Mouse (Mus musculus): ENCODE measurements around the gene Rhox3f. TPM values are rescaled to one million over a fixed set of nuclear protein-coding genes. Genes with fewer than 3 reads are reported as not detected.
"Not testable (repeated sequence)": the region's sequence is repeated elsewhere in the genome, so short reads cannot be mapped to it uniquely, and the experiment has no call there.

The Rhox3f gene
- not detected in 2 replicates for polyA plus RNA-seq (2014; fragmentation: Nextera tagmentation; extraction: Ambion mirVana)

- H3K4me2 ChIP-seq (ENCODE audit: low read depth); H3K27me3 ChIP-seq (ENCODE audit: control insufficient read depth, insufficient read depth, low read length); ATAC-seq (ENCODE audit: insufficient read depth, low FRiP score, low TSS enrichment); H3K27ac ChIP-seq (ENCODE audit: low read depth, low read length); H3K9me3 ChIP-seq (ENCODE audit: control insufficient read depth, low read length); H3K4me3 ChIP-seq (ENCODE audit: low read depth, low read length); H3K4me1 ChIP-seq (ENCODE audit: control insufficient read depth, insufficient read depth, low read length); DNase-seq (ENCODE audit: low spot score); H3K36me3 ChIP-seq (ENCODE audit: control insufficient read depth, insufficient read depth, low read length); H3K9ac ChIP-seq (ENCODE audit: low read length): not testable (repeated sequence)
Observed at GRCm38 (mm10) chrX:37580692-37581091, at the start of gene Rhox3f. Gene Rhox3f (plus strand): TSS chrX:37580992.

- DNase-seq (ENCODE audit: low spot score); H3K27me3 ChIP-seq (ENCODE audit: control insufficient read depth, insufficient read depth, low read length); H3K36me3 ChIP-seq (ENCODE audit: control insufficient read depth, insufficient read depth, low read length); H3K9ac ChIP-seq (ENCODE audit: low read length); H3K4me2 ChIP-seq (ENCODE audit: low read depth); H3K4me1 ChIP-seq (ENCODE audit: control insufficient read depth, insufficient read depth, low read length); H3K9me3 ChIP-seq (ENCODE audit: control insufficient read depth, low read length); H3K27ac ChIP-seq (ENCODE audit: low read depth, low read length); H3K4me3 ChIP-seq (ENCODE audit: low read depth, low read length); ATAC-seq (ENCODE audit: insufficient read depth, low FRiP score, low TSS enrichment): not testable (repeated sequence)
- WGBS, result no CpG with 5 or more reads among the region's 4 CpGs
Observed at GRCm38 (mm10) chrX:37541719-37542118, 39.1 kb upstream of the Rhox3f start, which contains the start of gene Rhox3e. Gene Rhox3e (plus strand): TSS chrX:37542019.

- H3K4me2 ChIP-seq (ENCODE audit: low read depth); ATAC-seq (ENCODE audit: insufficient read depth, low FRiP score, low TSS enrichment); H3K36me3 ChIP-seq (ENCODE audit: control insufficient read depth, insufficient read depth, low read length); H3K9ac ChIP-seq (ENCODE audit: low read length); H3K4me1 ChIP-seq (ENCODE audit: control insufficient read depth, insufficient read depth, low read length); H3K27ac ChIP-seq (ENCODE audit: low read depth, low read length); DNase-seq (ENCODE audit: low spot score); H3K4me3 ChIP-seq (ENCODE audit: low read depth, low read length); H3K9me3 ChIP-seq (ENCODE audit: control insufficient read depth, low read length); H3K27me3 ChIP-seq (ENCODE audit: control insufficient read depth, insufficient read depth, low read length): not testable (repeated sequence)
- WGBS, result 86% methylated on average over 10 of the region's 18 CpGs
Observed at GRCm38 (mm10) chrX:37557112-37557511, 23.7 kb upstream of the Rhox3f start, which contains the start of gene Rhox4e. Gene Rhox4e (plus strand): TSS chrX:37557412.

- H3K9me3 ChIP-seq (ENCODE audit: control insufficient read depth, low read length); H3K36me3 ChIP-seq (ENCODE audit: control insufficient read depth, insufficient read depth, low read length); H3K27ac ChIP-seq (ENCODE audit: low read depth, low read length); H3K4me2 ChIP-seq (ENCODE audit: low read depth); H3K4me3 ChIP-seq (ENCODE audit: low read depth, low read length); H3K9ac ChIP-seq (ENCODE audit: low read length); ATAC-seq (ENCODE audit: insufficient read depth, low FRiP score, low TSS enrichment); H3K27me3 ChIP-seq (ENCODE audit: control insufficient read depth, insufficient read depth, low read length); DNase-seq (ENCODE audit: low spot score); H3K4me1 ChIP-seq (ENCODE audit: control insufficient read depth, insufficient read depth, low read length): not testable (repeated sequence)
- WGBS, result 92% methylated on average over 5 of the region's 8 CpGs
Observed at GRCm38 (mm10) chrX:37571105-37571504, 9.7 kb upstream of the Rhox3f start, which contains the start of gene Rhox2f. Gene Rhox2f (plus strand): TSS chrX:37571405.

- not testable (repeated sequence) for H3K27me3 ChIP-seq (ENCODE audit: control insufficient read depth, insufficient read depth, low read length); DNase-seq (ENCODE audit: low spot score); H3K4me3 ChIP-seq (ENCODE audit: low read depth, low read length); H3K9me3 ChIP-seq (ENCODE audit: control insufficient read depth, low read length); H3K4me2 ChIP-seq (ENCODE audit: low read depth); H3K36me3 ChIP-seq (ENCODE audit: control insufficient read depth, insufficient read depth, low read length); H3K4me1 ChIP-seq (ENCODE audit: control insufficient read depth, insufficient read depth, low read length); H3K9ac ChIP-seq (ENCODE audit: low read length); H3K27ac ChIP-seq (ENCODE audit: low read depth, low read length); ATAC-seq (ENCODE audit: insufficient read depth, low FRiP score, low TSS enrichment)
- WGBS, result 74% methylated on average over 2 of the region's 2 CpGs
Observed at GRCm38 (mm10) chrX:37572638-37573037, 8.2 kb upstream of the Rhox3f start.

GRCm38 (mm10) chrX:37607604-37608003 is 26.8 kb downstream of the Rhox3f start, which contains the start of gene Rhox4f:
Gene Rhox4f (minus strand): TSS chrX:37607704.
- H3K27me3 ChIP-seq (ENCODE audit: control insufficient read depth, insufficient read depth, low read length); H3K4me2 ChIP-seq (ENCODE audit: low read depth); ATAC-seq (ENCODE audit: insufficient read depth, low FRiP score, low TSS enrichment); H3K9me3 ChIP-seq (ENCODE audit: control insufficient read depth, low read length); H3K36me3 ChIP-seq (ENCODE audit: control insufficient read depth, insufficient read depth, low read length); H3K4me1 ChIP-seq (ENCODE audit: control insufficient read depth, insufficient read depth, low read length); H3K4me3 ChIP-seq (ENCODE audit: low read depth, low read length); DNase-seq (ENCODE audit: low spot score); H3K9ac ChIP-seq (ENCODE audit: low read length); H3K27ac ChIP-seq (ENCODE audit: low read depth, low read length): not testable (repeated sequence)
- 94% methylated on average over 14 of the region's 19 CpGs for WGBS

GRCm38 (mm10) chrX:37628512-37628911 is 47.7 kb downstream of the Rhox3f start, which contains the start of gene Rhox3g:
Gene Rhox3g (minus strand): TSS chrX:37628612.
- not testable (repeated sequence) for H3K9me3 ChIP-seq (ENCODE audit: control insufficient read depth, low read length); DNase-seq (ENCODE audit: low spot score); H3K4me2 ChIP-seq (ENCODE audit: low read depth); H3K4me1 ChIP-seq (ENCODE audit: control insufficient read depth, insufficient read depth, low read length); H3K9ac ChIP-seq (ENCODE audit: low read length); H3K36me3 ChIP-seq (ENCODE audit: control insufficient read depth, insufficient read depth, low read length); H3K27ac ChIP-seq (ENCODE audit: low read depth, low read length); H3K4me3 ChIP-seq (ENCODE audit: low read depth, low read length); ATAC-seq (ENCODE audit: insufficient read depth, low FRiP score, low TSS enrichment); H3K27me3 ChIP-seq (ENCODE audit: control insufficient read depth, insufficient read depth, low read length)
- 90% methylated on average over 2 of the region's 2 CpGs for WGBS

Other genes with a start within 250 kb of the Rhox3f start
- gene Rhox3a2, start 201.0 kb upstream of the Rhox3f start, polyA plus RNA-seq (2014; fragmentation: Nextera tagmentation; extraction: Ambion mirVana), result not detected in 2 replicates
- not detected in 2 replicates for gene Rhox4a2, start 190.1 kb upstream of the Rhox3f start, polyA plus RNA-seq (2014; fragmentation: Nextera tagmentation; extraction: Ambion mirVana)
- gene Rhox2b, start 168.9 kb upstream of the Rhox3f start, polyA plus RNA-seq (2014; fragmentation: Nextera tagmentation; extraction: Ambion mirVana), result not detected in 2 replicates
- not detected in 2 replicates for gene Rhox4b, start 148.5 kb upstream of the Rhox3f start, polyA plus RNA-seq (2014; fragmentation: Nextera tagmentation; extraction: Ambion mirVana)
- gene Rhox2c, start 127.3 kb upstream of the Rhox3f start, polyA plus RNA-seq (2014; fragmentation: Nextera tagmentation; extraction: Ambion mirVana), result not detected in 2 replicates
- gene Rhox3c, start 122.4 kb upstream of the Rhox3f start, polyA plus RNA-seq (2014; fragmentation: Nextera tagmentation; extraction: Ambion mirVana), result not detected in 2 replicates
- gene Rhox4c, start 100.7 kb upstream of the Rhox3f start, polyA plus RNA-seq (2014; fragmentation: Nextera tagmentation; extraction: Ambion mirVana), result not detected in 2 replicates
- not detected in 2 replicates for gene Rhox2d, start 87.6 kb upstream of the Rhox3f start, polyA plus RNA-seq (2014; fragmentation: Nextera tagmentation; extraction: Ambion mirVana)
- not detected in 2 replicates for gene Rhox4d, start 66.6 kb upstream of the Rhox3f start, polyA plus RNA-seq (2014; fragmentation: Nextera tagmentation; extraction: Ambion mirVana)
- gene Rhox2e, start 50.5 kb upstream of the Rhox3f start, polyA plus RNA-seq (2014; fragmentation: Nextera tagmentation; extraction: Ambion mirVana), result not detected in 2 replicates
- gene Rhox3e, start 39.0 kb upstream of the Rhox3f start, polyA plus RNA-seq (2014; fragmentation: Nextera tagmentation; extraction: Ambion mirVana), result not detected in 2 replicates
- gene Rhox4e, start 23.6 kb upstream of the Rhox3f start, polyA plus RNA-seq (2014; fragmentation: Nextera tagmentation; extraction: Ambion mirVana), result not detected in 2 replicates
- not detected in 2 replicates for gene Rhox2f, start 9.6 kb upstream of the Rhox3f start, polyA plus RNA-seq (2014; fragmentation: Nextera tagmentation; extraction: Ambion mirVana)
- not detected in 2 replicates for gene Rhox4f, start 26.7 kb downstream of the Rhox3f start, polyA plus RNA-seq (2014; fragmentation: Nextera tagmentation; extraction: Ambion mirVana)
- not detected in 2 replicates for gene Rhox3g, start 47.6 kb downstream of the Rhox3f start, polyA plus RNA-seq (2014; fragmentation: Nextera tagmentation; extraction: Ambion mirVana)
- gene Rhox2g, start 62.5 kb downstream of the Rhox3f start, polyA plus RNA-seq (2014; fragmentation: Nextera tagmentation; extraction: Ambion mirVana), result not detected in 2 replicates
- not detected in 2 replicates for gene Rhox4g, start 70.3 kb downstream of the Rhox3f start, polyA plus RNA-seq (2014; fragmentation: Nextera tagmentation; extraction: Ambion mirVana)
- not detected in 2 replicates for gene Rhox3h, start 87.8 kb downstream of the Rhox3f start, polyA plus RNA-seq (2014; fragmentation: Nextera tagmentation; extraction: Ambion mirVana)
- not detected in 2 replicates for gene Rhox2h, start 92.3 kb downstream of the Rhox3f start, polyA plus RNA-seq (2014; fragmentation: Nextera tagmentation; extraction: Ambion mirVana)
- gene Rhox5, start 223.8 kb downstream of the Rhox3f start, polyA plus RNA-seq (2014; fragmentation: Nextera tagmentation; extraction: Ambion mirVana), result 0.42 and 0.76 TPM in 2 replicates
- not detected in 2 replicates for gene Rhox6, start 245.9 kb downstream of the Rhox3f start, polyA plus RNA-seq (2014; fragmentation: Nextera tagmentation; extraction: Ambion mirVana)

All from neural tube, embryonic 11.5 days (tissue).